6 mouse cellular contexts compared by ENCODE assay signal in genomic region chr11:109492847-109493464, GRCm38 (mm10). TPM values are rescaled to one million over a fixed set of nuclear protein-coding genes. Genes with fewer than 3 reads are reported as not detected.
DNase-seq lines count a peak whose midpoint lies in the region; ATAC-seq lines count a peak whose summit lies in the region.
"Not testable (repeated sequence)": the region's sequence is repeated elsewhere in the genome, so short reads cannot be mapped to it uniquely, and the experiment has no call there.

No protein-coding gene starts in this region.

- not testable (repeated sequence) for H3K27me3 ChIP-seq in liver, embryonic 13.5 days; liver, embryonic 16.5 days (ENCODE audit: control insufficient read depth, insufficient read depth, low read depth, low read length)

- not testable (repeated sequence) for H3K36me3 ChIP-seq in liver, embryonic 13.5 days; liver, embryonic 16.5 days (ENCODE audit: control insufficient read depth, insufficient read depth)

- H3K27ac ChIP-seq in liver, embryonic 13.5 days, result peak overlapping the region; percentile 81
- H3K27ac ChIP-seq in liver, embryonic 16.5 days (ENCODE audit: low read length), result peak overlapping the region; percentile 53

- 20% methylated on average over 8 of the region's 8 CpGs for WGBS in liver, embryonic 13.5 days (ENCODE audit: insufficient replicate concordance)
- WGBS in liver, embryonic 16.5 days (ENCODE audit: insufficient replicate concordance), result 24% methylated on average over 8 of the region's 8 CpGs

- H3K4me2 ChIP-seq in liver, embryonic 13.5 days, result peak overlapping the region; percentile 41
- peak overlapping the region; percentile 22; the same call in 1 of the 2 replicates for H3K4me2 ChIP-seq in liver, embryonic 16.5 days (ENCODE audit: low read depth, low read length)

- H3K9me3 ChIP-seq in liver, embryonic 13.5 days (replicated peaks); liver, embryonic 16.5 days (replicated peaks; ENCODE audit: control insufficient read depth, low read length): not testable (repeated sequence)

- ATAC-seq in liver, embryonic 13.5 days (ENCODE audit: low read depth), result peak; percentile 82
- ATAC-seq in liver, embryonic 16.5 days (ENCODE audit: low read depth), result peak; percentile 78
- ATAC-seq in megakaryocyte-erythroid progenitor cell, adult 5-6 weeks (replicated peaks; ENCODE audit: low FRiP score, low TSS enrichment, poor library complexity, severe bottlenecking), result peak; percentile 57

- peak overlapping the region; percentile 50 for H3K9ac ChIP-seq in liver, embryonic 13.5 days
- H3K9ac ChIP-seq in liver, embryonic 16.5 days (ENCODE audit: low read depth, low read length), result 0 out of 2 replicates have a peak overlapping the region, but pooled peaks have one; percentile 26

- H3K4me1 ChIP-seq in liver, embryonic 13.5 days (replicated peaks), result peaks cover 66% of the 10 kb centered on the region
- H3K4me1 ChIP-seq in liver, embryonic 16.5 days (ENCODE audit: control insufficient read depth, low read depth, low read length), result peaks cover 48% of the 10 kb centered on the region

- DNase-seq in A20 (ENCODE audit: low read depth, low spot score) (peak; percentile 22), liver (peak; percentile 57)
- DNase-seq in c-Kit-positive CD71-positive TER-119-positive erythroid progenitor cells, embryonic 14.5 days (ENCODE audit: low spot score), result peak; percentile 40
- peak; percentile 40 for DNase-seq in liver, embryonic 13.5 days

- not testable (repeated sequence) for H3K4me3 ChIP-seq in liver, embryonic 13.5 days (replicated peaks); liver, embryonic 16.5 days (ENCODE audit: low read depth, low read length)

RNA-seq across cellular contexts. Expression of gene Slc16a6, which starts 19.6 kb away (rescaled TPM):
- 47.0 and 51.9 TPM in 2 replicates for polyA plus RNA-seq in liver, embryonic 13.5 days (2015; fragmentation: Nextera tagmentation; extraction: Ambion mirVana)
- 32.0 and 33.4 TPM in 2 replicates for polyA plus RNA-seq in liver, embryonic 16.5 days (2015; fragmentation: Nextera tagmentation; extraction: Ambion mirVana)
- total RNA-seq in megakaryocyte-erythroid progenitor cell, adult 5-6 weeks (2014; fragmentation: Nextera tagmentation), result 40.6 and 46.9 TPM in 2 replicates
- total RNA-seq in megakaryocyte-erythroid progenitor cell, adult 5-6 weeks (2017), result 16.5 and 20.6 TPM in 2 replicates

RNA-seq across cellular contexts. Expression of gene Arsg, which starts 19.8 kb away (rescaled TPM):
- 2.8 and 3.2 TPM in 2 replicates for polyA plus RNA-seq in liver, embryonic 13.5 days (2015; fragmentation: Nextera tagmentation; extraction: Ambion mirVana)
- 3.2 and 3.8 TPM in 2 replicates for polyA plus RNA-seq in liver, embryonic 16.5 days (2015; fragmentation: Nextera tagmentation; extraction: Ambion mirVana)
- 7.3 and 9.3 TPM in 2 replicates for total RNA-seq in megakaryocyte-erythroid progenitor cell, adult 5-6 weeks (2014; fragmentation: Nextera tagmentation)
- total RNA-seq in megakaryocyte-erythroid progenitor cell, adult 5-6 weeks (2017), result 4.1 and 4.7 TPM in 2 replicates
